Mouse (Mus musculus): ENCODE data around the gene R3hdml. TPM values are rescaled to one million over a fixed set of nuclear protein-coding genes. Genes with fewer than 3 reads are reported as not detected.

The R3hdml gene
- total and polyA plus RNA-seq, 3 experiments: not detected

DNA sequence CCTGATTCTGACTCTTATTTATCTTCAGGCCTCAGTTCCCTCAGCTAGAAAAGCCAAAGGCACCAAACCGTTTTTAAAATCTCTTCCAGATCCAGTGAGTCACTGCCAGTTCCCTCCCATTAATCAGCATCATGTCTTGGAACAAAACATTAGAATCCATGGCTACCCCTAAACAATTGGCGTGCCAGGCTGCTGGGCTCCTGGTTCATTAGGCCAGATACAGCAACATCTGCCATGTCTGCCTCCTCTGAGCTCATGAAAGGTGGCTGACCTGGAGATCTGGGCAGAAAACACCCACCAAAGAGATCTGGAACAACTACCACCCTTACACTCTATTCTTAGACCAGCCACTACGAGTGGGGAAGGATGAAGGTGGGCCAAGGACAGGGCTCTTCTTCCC lies 21.0 kb upstream of the R3hdml start:
- H3K9ac ChIP-seq (ENCODE audit: insufficient read depth, low read depth): no peak overlapping the region; the same call in 1 of the 2 replicates
- H3K9me3 ChIP-seq (replicated peaks; ENCODE audit: low read length): no peaks in the 10 kb centered on the region
- peaks cover 19% of the 10 kb centered on the region for H3K27me3 ChIP-seq (replicated peaks)
- H3K36me3 ChIP-seq (replicated peaks in 1 of 2; ENCODE audit: control insufficient read depth in 1 of 2, insufficient read depth in 1 of 2, low read length in 1 of 2): peaks cover 10 to 40% of the 10 kb centered on the region in 2 experiments
- peak overlapping the region in 1 of 3 experiments; percentile 94 for H3K4me3 ChIP-seq (replicated peaks in 1 of 3; ENCODE audit: low read depth in 2 of 3, low read length in 2 of 3, poor library complexity in 1 of 3)
- H3K79me2 ChIP-seq (replicated peaks; ENCODE audit: control insufficient read depth, extremely low read depth, insufficient read depth, poor library complexity, severe bottlenecking): no peaks in the 10 kb centered on the region
- no peak for TF ChIP-seq MEF2A (IDR thresholded peaks at IDR 0.05; ENCODE audit: borderline replicate concordance, low read depth, low read length)
- no peak for TF ChIP-seq HCFC1 (IDR thresholded peaks at IDR 0.05; ENCODE audit: low read depth, low read length)
- no peak for TF ChIP-seq CTCF (conservative IDR thresholded peaks at IDR 0.05 in 1 of 2, IDR thresholded peaks at IDR 0.05 in 1 of 2; ENCODE audit: low read depth in 2 of 2, low read length in 2 of 2)
- TF ChIP-seq KAT2A (IDR thresholded peaks at IDR 0.05; ENCODE audit: insufficient replicate concordance, low read length): no peak
- no peak for TF ChIP-seq SMC3 (IDR thresholded peaks at IDR 0.05; ENCODE audit: low read depth, low read length)
- no peak for TF ChIP-seq MAFK (IDR thresholded peaks at IDR 0.05; ENCODE audit: insufficient replicate concordance, low read length)
- no peak for TF ChIP-seq TCF12 (IDR thresholded peaks at IDR 0.05; ENCODE audit: low read depth, low read length)
- no peak for TF ChIP-seq BHLHE40 (IDR thresholded peaks at IDR 0.05; ENCODE audit: low read depth, low read length)
- no peak for TF ChIP-seq ZKSCAN1 (IDR thresholded peaks at IDR 0.05; ENCODE audit: borderline replicate concordance, low read depth, low read length)
- no peak for TF ChIP-seq PAX5 (IDR thresholded peaks at IDR 0.05; ENCODE audit: low read length)
- no peak for TF ChIP-seq POLR2A (IDR thresholded peaks at IDR 0.05; ENCODE audit: low read depth, low read length)
- TF ChIP-seq TBP (conservative IDR thresholded peaks at IDR 0.05; ENCODE audit: low read depth, low read length): no peak
- no peak for TF ChIP-seq IRF4 (IDR thresholded peaks at IDR 0.05; ENCODE audit: low read depth, low read length)
- TF ChIP-seq CHD1 (IDR thresholded peaks at IDR 0.05; ENCODE audit: low read depth, low read length): no peak
- no peak for TF ChIP-seq POLR2AphosphoS2 (IDR thresholded peaks at IDR 0.05; ENCODE audit: low read depth, low read length)
- TF ChIP-seq ZMIZ1 (IDR thresholded peaks at IDR 0.05; ENCODE audit: low read depth, low read length): no peak
- TF ChIP-seq ELF1 (IDR thresholded peaks at IDR 0.05; ENCODE audit: low read depth, low read length): no peak
- TF ChIP-seq USF1 (IDR thresholded peaks at IDR 0.05; ENCODE audit: low read depth, low read length): no peak
- no peak for TF ChIP-seq USF2 (conservative IDR thresholded peaks at IDR 0.05; ENCODE audit: low read depth, low read length)
- TF ChIP-seq MAZ (IDR thresholded peaks at IDR 0.05; ENCODE audit: low read depth, low read length): no peak
- no peak for DNase-seq (ENCODE audit: extremely low read depth)
- dilution Hi-C loops (cut with MboI; ENCODE audit: extremely low pct_ligation_motif_present, extremely low pct_unique_long_range_greater_than_20kb, low sequenced_read_pairs): no loop called here
- H3K27ac ChIP-seq (ENCODE audit: insufficient read depth, low read depth): no peak overlapping the region
- in situ Hi-C loops (cut with MboI; ENCODE audit: low pct_ligation_motif_present, low pct_unique_long_range_greater_than_20kb, low sequenced_read_pairs): no loop called here
- H3K4me2 ChIP-seq (ENCODE audit: insufficient read depth, low read depth, poor library complexity, severe bottlenecking): peak overlapping the region; percentile 60
- H3K4me1 ChIP-seq (ENCODE audit: control insufficient read depth in 1 of 2, insufficient read depth in 2 of 2): peaks cover 0 to 14% of the 10 kb centered on the region in 2 experiments; a peak in 3 of 4 replicates

DNA sequence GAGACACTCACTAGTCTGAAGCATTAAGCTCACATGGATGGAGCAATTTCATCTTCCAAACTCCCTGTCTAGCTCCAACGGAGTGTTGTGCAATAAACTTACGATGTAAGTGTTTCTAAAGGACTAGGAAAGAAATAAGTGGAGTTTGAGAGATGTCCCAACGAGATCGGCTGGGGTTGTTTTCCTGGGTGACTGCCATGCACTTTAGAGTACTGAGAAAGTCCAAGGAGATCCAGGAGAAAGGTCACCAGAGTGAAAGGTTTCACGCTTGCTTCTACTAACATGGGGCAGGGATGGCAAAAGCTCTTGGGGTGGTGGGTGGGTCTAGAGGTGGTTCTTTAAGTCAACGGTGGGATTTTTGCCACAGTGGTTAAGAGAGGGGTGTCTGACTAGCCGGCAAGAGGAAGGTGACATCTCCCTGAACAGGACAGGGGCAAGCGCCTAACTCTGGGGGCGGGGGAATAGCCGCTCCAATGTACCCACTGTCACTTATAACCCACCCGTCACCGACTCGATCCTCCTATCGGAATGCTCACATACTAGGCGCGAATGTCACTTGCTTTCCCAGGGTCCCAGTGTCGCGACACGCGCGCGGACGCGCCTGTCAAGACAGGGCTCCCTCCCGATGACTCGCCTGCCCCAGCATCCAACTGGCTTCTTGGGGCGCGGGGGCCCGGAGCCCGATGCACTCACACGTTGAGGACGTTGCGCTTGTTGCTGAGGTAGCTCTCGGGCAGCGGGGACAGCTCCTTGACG lies 20.2 kb upstream of the R3hdml start:
- H3K27ac ChIP-seq (ENCODE audit: insufficient read depth, low read depth): no peak overlapping the region
- H3K27me3 ChIP-seq (replicated peaks): peaks cover 25% of the 10 kb centered on the region
- H3K36me3 ChIP-seq (replicated peaks in 1 of 2; ENCODE audit: control insufficient read depth in 1 of 2, insufficient read depth in 1 of 2, low read length in 1 of 2): peaks cover 10 to 33% of the 10 kb centered on the region in 2 experiments
- peak overlapping the region; percentile 45 for H3K9ac ChIP-seq (ENCODE audit: insufficient read depth, low read depth)
- peak overlapping the region; percentile 60 for H3K4me2 ChIP-seq (ENCODE audit: insufficient read depth, low read depth, poor library complexity, severe bottlenecking)
- TF ChIP-seq KAT2A (IDR thresholded peaks at IDR 0.05; ENCODE audit: insufficient replicate concordance, low read length) (no peak), ETS1 (conservative IDR thresholded peaks at IDR 0.05; ENCODE audit: low read depth, low read length) (no peak), CHD2 (IDR thresholded peaks at IDR 0.05; ENCODE audit: low read length) (no peak), SMC3 (IDR thresholded peaks at IDR 0.05; ENCODE audit: low read depth, low read length) (no peak), MEF2A (IDR thresholded peaks at IDR 0.05; ENCODE audit: borderline replicate concordance, low read depth, low read length) (no peak), MYC (IDR thresholded peaks at IDR 0.05; ENCODE audit: low read depth, low read length) (no peak), NRF1 (IDR thresholded peaks at IDR 0.05; ENCODE audit: low read depth, low read length) (no peak), SIN3A (IDR thresholded peaks at IDR 0.05; ENCODE audit: low read length) (0 out of 2 replicates have a peak, but pooled peaks have one; percentile 19), PAX5 (IDR thresholded peaks at IDR 0.05; ENCODE audit: low read length) (no peak)
- no peak for DNase-seq (ENCODE audit: extremely low read depth)
- peak overlapping the region; percentile 67 to 94 (median 78) for H3K4me3 ChIP-seq (replicated peaks in 1 of 3; ENCODE audit: low read depth in 2 of 3, low read length in 2 of 3, poor library complexity in 1 of 3)
- H3K4me1 ChIP-seq (ENCODE audit: control insufficient read depth in 1 of 2, insufficient read depth in 2 of 2): peaks cover 0 to 14% of the 10 kb centered on the region in 2 experiments; a peak in 3 of 4 replicates
- H3K79me2 ChIP-seq (replicated peaks; ENCODE audit: control insufficient read depth, extremely low read depth, insufficient read depth, poor library complexity, severe bottlenecking): no peaks in the 10 kb centered on the region
- dilution Hi-C loops (cut with MboI; ENCODE audit: extremely low pct_ligation_motif_present, extremely low pct_unique_long_range_greater_than_20kb, low sequenced_read_pairs) (no loop called here), in situ Hi-C loops (cut with MboI; ENCODE audit: low pct_ligation_motif_present, low pct_unique_long_range_greater_than_20kb, low sequenced_read_pairs) (no loop called here)
- no peaks in the 10 kb centered on the region for H3K9me3 ChIP-seq (replicated peaks; ENCODE audit: low read length)
